Mouse (Mus musculus) CD4-positive helper T cell, adult 2 months (primary cell): ENCODE measurements around the gene Fahd2a.
A peak's percentile ranks its signal among the peaks of the same experiment; 100 is the strongest.

Source experiments
- DNase-seq: peaks from one replicate; pipeline ENCODE4 v3.0.0-alpha.2; 2012; ENCODE audit warnings: low read depth, missing footprints, low spot score

Fahd2a gene

DNA sequence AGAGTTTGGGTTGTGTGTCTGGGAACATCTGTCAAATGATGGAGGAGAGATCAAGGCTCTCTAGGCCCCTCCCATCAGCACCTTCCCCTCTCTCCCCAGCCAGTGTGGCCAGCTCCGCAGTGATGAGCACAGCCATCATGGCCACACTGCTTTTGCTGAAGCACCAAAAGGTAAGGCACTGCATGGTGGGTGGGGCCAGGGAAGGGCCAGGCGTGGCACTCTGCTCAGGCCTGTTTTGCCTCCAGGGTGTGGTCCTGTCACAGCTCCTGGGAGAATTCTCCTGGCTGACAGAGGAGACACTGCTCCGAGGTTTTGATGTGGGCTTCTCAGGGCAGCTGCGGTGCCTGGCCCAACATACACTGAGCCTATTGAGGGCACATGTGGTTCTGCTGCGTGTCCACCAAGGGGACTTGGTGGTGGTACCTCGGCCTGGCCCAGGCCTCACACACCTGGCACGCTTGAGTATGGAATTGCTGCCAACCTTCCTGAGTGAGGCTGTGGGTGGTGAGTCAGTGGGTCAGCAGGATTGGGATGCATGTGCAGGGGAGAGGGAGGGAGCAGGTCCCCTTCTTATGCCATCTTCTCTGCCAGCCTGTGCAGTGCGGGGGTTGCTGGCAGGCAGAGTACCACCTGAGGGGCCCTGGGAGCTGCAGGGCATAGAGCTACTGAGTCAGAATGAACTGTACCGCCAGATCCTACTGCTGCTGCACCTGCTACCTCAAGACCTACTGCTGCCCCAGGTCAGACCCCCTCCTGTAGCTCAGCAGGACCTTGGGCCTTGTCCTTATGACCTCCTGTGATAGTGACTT is 10.7 kb downstream of the Fahd2a start:
- DNase-seq = no peak

DNA sequence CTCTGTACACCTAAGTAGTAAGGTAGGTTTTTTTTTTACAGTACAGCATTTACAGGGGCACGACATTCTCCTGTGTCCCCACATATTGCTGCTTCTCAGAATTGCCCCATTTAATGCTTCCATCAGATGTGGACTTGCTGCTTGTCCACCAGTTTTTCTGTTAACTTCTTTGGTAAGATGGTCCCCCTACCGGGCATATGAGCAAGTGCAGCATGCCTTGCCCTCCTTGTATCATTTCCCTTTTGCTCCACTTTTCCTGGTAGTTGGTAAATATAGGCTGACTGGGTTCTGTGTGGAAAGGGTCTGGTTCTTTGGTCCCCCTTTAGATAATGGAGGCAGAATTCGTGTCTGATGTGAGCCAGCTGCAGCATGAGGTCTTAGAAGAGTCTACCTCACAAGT is 14.1 kb downstream of the Fahd2a start:
- DNase-seq = peak; percentile 33

DNA sequence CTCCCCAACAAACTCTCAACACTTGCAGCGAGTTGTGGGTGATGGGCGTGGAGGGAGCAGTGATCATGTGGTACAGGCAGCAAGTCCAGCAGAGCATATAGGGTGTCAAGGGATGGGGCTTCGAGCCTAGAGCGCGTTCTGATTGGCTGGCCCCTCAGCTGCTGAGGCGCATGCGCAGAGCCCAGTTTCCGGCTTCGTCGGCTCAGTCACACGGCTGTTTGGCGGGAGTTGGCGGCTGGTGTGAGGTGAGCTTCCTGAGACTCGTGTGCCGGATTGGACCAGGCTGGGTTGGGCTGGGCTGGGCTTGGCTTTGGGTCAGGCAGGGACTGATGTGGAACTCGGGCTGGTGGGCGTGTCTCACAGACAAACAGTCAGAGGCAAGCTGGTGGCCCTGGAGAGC is 19.4 kb downstream of the Fahd2a start, which contains the start of gene Gpat2:
Gpat2 (plus strand) TSS at position 223 of the 400 bp plus-strand sequence.
- no peak for DNase-seq

- DNase-seq = no peak
Measured at GRCm38 (mm10) chr2:127418266-127418970, 25.9 kb downstream of the Fahd2a start.

GRCm38 (mm10) chr2:127416706-127417105 is 27.7 kb downstream of the Fahd2a start:
- no peak for DNase-seq

DNA sequence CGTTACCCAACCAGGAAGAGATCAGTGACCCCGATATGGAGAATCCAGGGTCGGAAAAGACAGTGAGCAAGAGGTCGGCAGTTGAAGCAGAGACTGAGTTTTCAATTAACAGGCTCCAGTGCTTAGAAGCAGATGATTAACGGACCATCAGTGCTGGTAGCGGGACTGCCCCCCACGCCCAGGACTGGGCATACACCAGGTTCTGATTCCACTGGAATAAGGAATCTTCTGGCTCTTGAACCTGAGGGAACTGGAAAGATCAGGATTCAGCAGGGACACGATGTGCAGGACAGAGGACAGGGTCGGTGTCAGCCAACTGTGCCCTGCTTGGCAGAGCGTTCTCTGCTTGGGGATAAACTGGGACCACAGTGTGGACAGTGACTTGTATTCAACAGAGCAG is 28.6 kb downstream of the Fahd2a start:
- no peak for DNase-seq

DNA sequence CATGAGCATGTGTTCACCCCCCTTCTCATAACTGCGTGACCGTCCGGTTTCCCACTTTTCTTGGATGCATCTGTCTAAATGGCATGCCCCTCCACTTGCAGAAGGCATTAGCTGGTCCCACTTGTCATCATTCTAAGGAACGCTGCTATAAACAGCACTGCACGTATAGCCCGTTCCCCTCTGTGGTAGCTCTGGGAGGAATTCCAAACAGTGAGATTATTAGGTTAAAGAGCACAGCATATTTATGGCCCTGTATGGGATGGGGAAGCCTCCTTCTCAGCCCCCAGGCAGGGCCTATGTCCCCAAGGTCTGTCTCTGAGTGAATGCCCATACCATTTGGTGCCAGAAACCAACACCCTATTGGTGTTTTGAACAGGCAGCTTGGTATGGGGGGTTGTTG is 33.2 kb downstream of the Fahd2a start:
- no peak for DNase-seq

- DNase-seq = no peak
Measured at GRCm38 (mm10) chr2:127398738-127399137, 45.6 kb downstream of the Fahd2a start.

DNA sequence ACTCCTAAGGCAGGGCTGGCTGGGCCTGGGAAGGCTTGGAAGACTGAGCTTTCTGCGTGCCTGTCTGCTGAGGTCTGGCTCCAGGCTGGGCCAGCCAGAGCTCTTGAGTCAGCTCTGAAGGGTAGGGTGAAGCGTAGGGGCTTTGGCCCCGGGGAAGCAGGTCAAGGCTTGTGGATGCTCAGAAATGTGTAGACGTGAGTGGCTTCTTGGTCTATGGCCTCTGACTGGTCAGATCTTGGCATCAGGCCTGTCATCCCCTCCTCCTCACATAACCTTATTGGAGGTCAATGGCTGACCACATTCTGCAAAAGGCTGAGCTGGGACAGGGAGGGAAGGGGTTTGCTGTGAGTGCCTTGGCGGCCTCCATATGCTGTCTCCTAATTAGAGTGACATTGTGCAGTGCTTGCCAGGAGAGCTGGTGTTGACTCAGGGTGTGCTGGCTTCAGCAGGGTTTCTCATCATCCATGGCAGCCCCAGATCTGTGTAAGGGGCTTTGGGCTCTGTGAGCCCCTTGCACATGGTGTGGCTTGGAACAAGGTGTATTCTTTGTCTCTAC is 49.7 kb downstream of the Fahd2a start:
- DNase-seq = no peak

DNA sequence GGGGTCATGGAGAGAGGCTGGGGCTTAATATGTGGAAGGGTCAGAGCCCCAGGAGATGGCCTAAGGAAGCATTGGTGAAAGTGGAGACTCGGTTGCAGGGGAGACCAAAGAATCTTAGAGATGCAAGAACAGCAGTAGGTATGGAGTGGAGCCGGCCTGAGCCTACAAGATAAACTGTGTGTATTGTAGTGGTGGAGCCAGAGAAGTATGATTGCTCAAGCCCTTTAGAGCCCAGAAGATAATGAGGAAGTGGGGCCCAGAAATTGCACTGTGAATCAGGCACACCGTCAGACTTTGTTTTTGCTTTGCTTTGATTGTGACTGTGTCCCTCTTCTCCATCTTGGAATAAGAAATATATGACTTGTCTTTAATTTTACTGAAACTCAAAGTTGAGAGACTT is 53.0 kb downstream of the Fahd2a start:
- DNase-seq = no peak

- DNase-seq = no peak
Measured at GRCm38 (mm10) chr2:127390846-127391245, 53.5 kb downstream of the Fahd2a start.

- DNase-seq = no peak
Measured at GRCm38 (mm10) chr2:127390352-127390751, 54.0 kb downstream of the Fahd2a start.

- DNase-seq = no peak
Measured at GRCm38 (mm10) chr2:127387521-127387920, 56.8 kb downstream of the Fahd2a start.
